Mouse (Mus musculus) olfactory bulb, adult 2 months (tissue): ENCODE measurements at regions not wholly inside any gene's neighbourhood (a gene's known extent, or its start where the extent isn't known, plus 50 kb on each side); places are given as distances from the start of the nearest gene placed in this dataset.

Experiments
- H3K27ac ChIP-seq: fragments of 200-500 bp; 2 replicates; pipeline ENCODE4 v1.5.1; 2012; ENCODE audit warnings: low read depth, low read length; ENCODE audit not compliant: insufficient read depth
- H3K4me1 ChIP-seq: fragments of 200-500 bp; 2 replicates; pipeline ENCODE4 v1.6.1; 2012; ENCODE audit warnings: low read length; ENCODE audit not compliant: control insufficient read depth, insufficient read depth
- H3K4me3 ChIP-seq: fragments of 200-500 bp; 2 replicates; pipeline ENCODE4 v1.5.1; 2012; ENCODE audit warnings: mild to moderate bottlenecking, low read depth, low read length, moderate library complexity; ENCODE audit not compliant: insufficient read depth
- CTCF ChIP-seq: fragments of 200-500 bp; IDR thresholded peaks from 2 replicates; pipeline ENCODE4 v1.5.1; 2012; ENCODE audit warnings: low read depth, mild to moderate bottlenecking, low read length, moderate library complexity; ENCODE audit not compliant: insufficient read depth
- POLR2A ChIP-seq: fragments of 200-500 bp; IDR thresholded peaks from 2 replicates; pipeline ENCODE4 v1.6.1; 2012; ENCODE audit warnings: mild to moderate bottlenecking, low read depth, low read length, moderate library complexity; ENCODE audit not compliant: insufficient read depth
- WGBS: fragments of 180-500 bp; shearing (Covaris S2); methylation state at CpG from one replicate; pipeline ENCODE4 v1.1.7; 2018; 5-methylcytosine and 5-hydroxymethylcytosine counted together

DNA sequence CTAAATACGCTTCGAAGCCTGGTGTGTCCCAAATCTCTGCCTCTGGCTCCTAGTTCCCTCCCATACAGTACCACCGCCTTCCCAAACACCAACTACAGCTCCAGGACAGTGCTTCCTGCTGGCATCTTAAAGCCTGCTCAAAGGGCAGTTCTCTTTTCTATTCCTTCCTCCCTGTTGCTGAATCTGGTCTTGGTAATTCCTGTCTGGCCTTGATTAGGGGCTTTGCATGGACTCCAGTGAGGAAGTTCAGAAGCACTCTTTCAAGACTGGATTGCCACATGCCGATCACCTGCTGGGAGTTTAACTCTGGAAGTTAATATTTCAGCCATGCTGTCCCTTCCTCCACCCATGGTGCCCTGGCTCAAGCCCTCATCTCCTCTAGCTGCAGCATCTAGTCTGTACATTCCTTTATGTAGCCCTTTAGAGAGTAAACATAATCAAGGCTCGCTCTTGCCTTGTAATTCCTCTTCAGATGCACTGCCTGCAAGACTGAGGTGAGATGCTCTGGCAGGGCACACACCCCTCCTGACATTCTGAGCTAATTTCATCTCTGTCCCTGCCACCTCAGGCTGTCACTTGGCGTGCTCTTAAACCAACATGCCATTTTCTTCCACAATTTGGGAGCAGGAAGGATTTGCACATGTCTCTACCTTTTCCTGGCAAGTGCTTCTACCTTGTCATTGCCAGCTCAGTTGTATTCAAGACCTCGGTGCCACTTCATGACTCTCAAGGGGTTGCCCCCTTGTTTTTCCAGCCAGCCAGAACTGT lies 148.8 kb upstream of the Bcl6 start:
- no peak for TF ChIP-seq CTCF
- TF ChIP-seq POLR2A, result no peak
- no peak overlapping the region for H3K4me3 ChIP-seq
- no peak overlapping the region for H3K27ac ChIP-seq
- H3K4me1 ChIP-seq, result no peaks in the 10 kb centered on the region
- 89% methylated on average over 7 of the region's 7 CpGs for WGBS

DNA sequence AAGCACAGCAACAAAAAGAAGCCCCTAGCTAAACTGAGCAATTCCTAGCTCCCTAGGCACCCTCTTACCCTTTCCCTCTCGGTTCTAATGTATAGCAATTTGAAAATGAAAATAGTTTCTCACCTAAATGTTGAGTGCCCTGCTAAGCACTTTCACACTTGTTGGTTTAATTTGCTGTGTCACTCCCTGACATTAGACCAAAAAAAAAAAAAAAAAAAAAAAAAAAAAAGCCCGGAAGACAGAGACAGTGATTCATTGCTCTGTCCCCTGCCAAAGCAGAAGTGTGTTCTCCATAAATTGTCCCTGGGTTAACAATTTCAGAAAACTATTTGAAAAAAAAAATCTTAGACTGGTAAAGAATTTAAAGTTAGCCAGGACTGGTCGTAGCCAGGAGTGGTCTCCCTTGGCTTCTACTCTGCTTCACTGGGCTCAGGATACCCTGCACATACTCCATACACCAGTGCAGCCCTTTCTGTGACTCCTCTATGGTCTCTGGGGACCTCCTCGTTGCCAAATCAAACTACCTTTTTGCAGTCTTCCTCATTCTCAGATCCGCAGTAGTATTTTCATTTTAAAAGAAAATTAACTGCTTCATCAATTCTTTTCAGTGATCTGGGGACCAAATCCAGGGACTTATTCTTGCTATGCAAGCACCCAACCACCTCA lies 148.0 kb upstream of the Bcl6 start:
- TF ChIP-seq POLR2A (no peak), CTCF (no peak)
- 65% methylated on average over 5 of the region's 5 CpGs for WGBS
- Histone ChIP-seq H3K4me1 (no peaks in the 10 kb centered on the region), H3K4me3 (no peak overlapping the region), H3K27ac (no peak overlapping the region)

DNA sequence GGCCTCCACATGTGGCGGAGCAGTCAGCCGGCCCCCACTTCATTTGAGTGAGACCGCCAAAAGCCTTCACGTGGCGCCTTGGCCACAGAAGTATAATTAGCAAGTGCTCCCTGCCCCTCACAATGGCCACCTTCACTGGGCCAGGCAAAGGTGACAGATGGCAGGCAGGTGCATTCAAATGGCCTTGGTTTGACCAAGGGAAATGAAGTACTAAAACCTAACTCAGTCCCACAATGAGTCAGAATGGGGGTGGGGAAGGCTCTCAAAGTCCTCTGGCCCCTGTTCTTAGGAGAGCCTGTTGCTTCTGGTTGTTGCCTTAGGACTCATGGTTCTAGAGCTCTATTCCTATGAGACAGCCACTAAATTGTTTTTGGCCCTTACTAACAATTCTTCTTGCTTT lies 147.2 kb upstream of the Bcl6 start:
- TF ChIP-seq CTCF (no peak), POLR2A (no peak)
- Histone ChIP-seq H3K4me1 (no peaks in the 10 kb centered on the region), H3K27ac (no peak overlapping the region), H3K4me3 (no peak overlapping the region)
- WGBS, result 93% methylated on average over 5 of the region's 5 CpGs

DNA sequence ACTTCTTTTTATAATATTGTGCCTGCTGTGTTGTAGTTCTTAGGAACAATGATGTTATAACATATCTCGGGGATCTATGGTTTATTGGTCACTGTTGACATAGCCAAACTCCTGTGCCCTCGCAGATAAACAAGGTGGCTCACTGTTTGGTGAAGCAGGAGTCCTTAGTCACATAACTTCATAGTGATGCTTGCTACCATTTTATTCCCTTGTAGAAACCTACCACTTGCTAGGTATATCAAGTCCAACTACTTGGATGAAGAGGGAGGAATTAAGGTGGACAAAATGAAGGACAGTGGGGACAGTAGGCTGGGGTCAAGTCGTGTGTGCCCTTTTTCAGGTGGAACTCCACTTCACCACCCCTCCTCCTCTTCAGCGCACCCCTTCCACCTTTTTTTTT lies 146.7 kb upstream of the Bcl6 start:
- no peaks in the 10 kb centered on the region for H3K4me1 ChIP-seq
- WGBS, result 97% methylated on average over 4 of the region's 4 CpGs
- no peak overlapping the region for H3K27ac ChIP-seq
- H3K4me3 ChIP-seq, result no peak overlapping the region
- no peak for TF ChIP-seq POLR2A
- TF ChIP-seq CTCF, result no peak

DNA sequence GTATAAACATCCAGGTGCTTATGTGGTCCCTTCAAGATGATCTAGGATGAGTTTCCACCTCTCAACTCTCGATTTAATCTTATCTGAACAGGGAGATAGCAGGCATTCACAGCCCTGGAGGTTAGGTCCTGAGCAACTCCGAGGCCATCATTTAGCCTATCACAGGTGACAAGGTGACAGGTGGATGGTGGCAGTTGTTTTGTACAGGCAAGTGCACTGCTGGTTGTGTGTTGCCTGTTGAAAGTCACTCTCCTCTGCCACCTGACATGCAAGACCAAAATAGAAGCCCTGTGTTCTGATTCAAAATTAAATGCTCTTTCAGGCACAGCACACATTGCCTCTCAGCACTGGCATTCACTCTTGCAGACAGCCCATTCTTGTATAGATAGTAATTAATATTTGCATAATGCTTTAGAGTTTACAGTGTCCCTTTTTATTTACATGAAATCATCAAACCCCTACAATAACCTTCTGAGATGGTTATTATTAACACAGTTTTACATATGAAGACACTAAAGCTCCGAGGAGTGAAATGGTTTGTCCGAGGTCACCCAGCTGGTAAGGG lies 145.9 kb upstream of the Bcl6 start:
- TF ChIP-seq POLR2A (no peak), CTCF (no peak)
- Histone ChIP-seq H3K4me3 (no peak overlapping the region), H3K4me1 (no peaks in the 10 kb centered on the region), H3K27ac (no peak overlapping the region)
- WGBS, result 74% methylated on average over 4 of the region's 4 CpGs

DNA sequence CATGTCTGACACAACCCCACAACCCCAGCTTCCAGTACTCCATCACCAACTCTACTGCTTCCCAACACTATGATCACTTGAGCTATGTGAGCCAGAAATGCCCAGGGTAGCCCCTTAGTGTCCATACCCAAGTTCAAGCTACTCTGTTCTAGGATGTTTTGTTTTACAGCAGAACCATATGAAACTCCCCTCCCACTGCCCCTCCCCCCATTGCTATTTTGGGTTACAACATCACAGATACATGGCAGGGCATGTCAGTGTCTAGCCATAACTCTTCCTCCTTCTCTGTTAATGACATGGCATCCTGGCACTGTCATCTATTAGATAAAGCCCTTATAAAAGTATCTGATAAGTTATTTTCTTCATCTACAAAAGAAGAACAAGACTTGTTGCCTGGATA lies 142.0 kb upstream of the Bcl6 start:
- Histone ChIP-seq H3K4me3 (no peak overlapping the region), H3K27ac (no peak overlapping the region), H3K4me1 (no peaks in the 10 kb centered on the region)
- no peak for TF ChIP-seq CTCF
- no peak for TF ChIP-seq POLR2A

DNA sequence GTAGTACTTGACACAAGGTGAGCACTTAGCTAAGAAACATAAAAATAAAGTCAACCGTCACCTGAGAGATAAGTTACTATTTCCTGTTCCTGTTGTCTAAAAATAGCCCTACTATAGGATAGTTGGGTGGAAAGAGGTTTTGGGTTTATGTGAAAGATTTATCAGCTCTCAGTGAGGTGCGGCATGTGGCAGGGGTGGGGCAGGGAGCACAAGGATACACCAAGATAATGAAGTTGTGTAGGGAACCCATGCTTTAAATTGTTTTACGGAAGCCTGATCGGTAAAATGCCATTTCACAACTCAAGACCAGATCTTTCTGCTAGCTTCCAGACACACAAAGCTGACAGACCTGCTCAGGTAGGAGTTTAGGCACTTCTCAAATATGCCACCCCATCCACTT lies 141.0 kb upstream of the Bcl6 start:
- WGBS, result 97% methylated on average over 4 of the region's 4 CpGs
- TF ChIP-seq CTCF, result no peak
- Histone ChIP-seq H3K4me3 (no peak overlapping the region), H3K27ac (no peak overlapping the region), H3K4me1 (no peaks in the 10 kb centered on the region)

DNA sequence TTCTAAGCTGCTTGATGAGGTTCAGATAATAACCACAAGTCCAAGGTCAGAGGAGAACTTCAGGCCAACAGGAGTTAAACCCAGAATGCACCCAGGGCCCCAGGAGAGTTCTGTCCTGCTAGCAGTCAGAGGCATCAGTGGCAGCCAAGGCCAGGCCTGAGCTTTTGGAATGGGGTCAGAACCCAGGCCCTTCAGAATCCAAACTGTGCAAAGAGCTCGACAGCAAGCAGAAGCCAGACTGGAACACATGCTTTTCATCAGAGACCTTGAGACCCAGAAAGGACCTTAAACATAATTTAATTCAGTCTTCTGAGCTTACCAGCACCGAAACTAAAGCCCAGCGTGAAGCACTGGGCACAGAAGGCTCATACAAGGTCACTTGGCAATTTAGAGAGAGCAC lies 139.9 kb upstream of the Bcl6 start:
- no peak overlapping the region for H3K27ac ChIP-seq
- WGBS, result 75% methylated on average over 3 of the region's 3 CpGs
- TF ChIP-seq CTCF (no peak), POLR2A (no peak)
- H3K4me1 ChIP-seq, result no peaks in the 10 kb centered on the region
- H3K4me3 ChIP-seq, result no peak overlapping the region

DNA sequence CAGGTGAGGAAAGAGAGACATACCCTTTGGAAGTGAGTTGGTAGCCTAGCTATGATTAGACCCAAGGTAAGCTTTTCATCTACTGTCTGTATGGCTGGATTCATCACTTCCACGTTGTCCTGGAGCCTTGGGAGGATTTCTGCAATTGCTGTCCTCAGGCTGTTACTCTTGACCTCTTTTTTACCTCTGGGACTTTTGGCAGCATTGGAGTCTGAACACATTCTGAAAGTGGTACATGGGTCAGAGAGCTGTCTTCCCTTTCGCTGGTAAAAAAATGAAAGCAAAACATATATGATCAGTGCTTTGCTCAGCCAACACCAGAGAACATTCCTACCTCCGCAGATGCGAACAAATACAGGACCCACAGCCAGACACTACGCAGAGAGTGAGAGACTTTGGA lies 136.1 kb upstream of the Bcl6 start:
- WGBS, result 89% methylated on average over 5 of the region's 5 CpGs

More for the DNA sequence above, 136.1 kb upstream of the Bcl6 start:
- no peak for TF ChIP-seq POLR2A
- TF ChIP-seq CTCF, result no peak
- Histone ChIP-seq H3K27ac (no peak overlapping the region), H3K4me3 (no peak overlapping the region), H3K4me1 (no peaks in the 10 kb centered on the region)
